Mouse (Mus musculus) myocyte (in vitro differentiated cells): ENCODE data around the gene Ppp1r14b.

ENCODE experiments used
- MYOG ChIP-seq, 3 experiments: IDR thresholded peaks; one replicate each; pipeline ENCODE4 v1.6.1; 2011; ENCODE audit warnings: control low read depth in 2 of 3, low read depth in 2 of 3, mild to moderate bottlenecking in 2 of 3; ENCODE audit not compliant: insufficient read length in 2 of 3, control insufficient read depth in 1 of 3, insufficient read depth in 1 of 3
- POLR2A ChIP-seq: IDR thresholded peaks from one replicate; pipeline ENCODE4 v1.6.1; 2011; ENCODE audit warnings: low read depth, mild to moderate bottlenecking, control low read depth, moderate library complexity; ENCODE audit not compliant: insufficient read length
- TCF3 ChIP-seq: IDR thresholded peaks from one replicate; pipeline ENCODE4 v1.6.1; 2011; ENCODE audit warnings: low read depth, control low read depth; ENCODE audit not compliant: insufficient read length
- USF1 ChIP-seq: IDR thresholded peaks from one replicate; pipeline ENCODE4 v1.6.1; 2011; ENCODE audit warnings: low read depth, mild to moderate bottlenecking, control low read depth, moderate library complexity

DNA sequence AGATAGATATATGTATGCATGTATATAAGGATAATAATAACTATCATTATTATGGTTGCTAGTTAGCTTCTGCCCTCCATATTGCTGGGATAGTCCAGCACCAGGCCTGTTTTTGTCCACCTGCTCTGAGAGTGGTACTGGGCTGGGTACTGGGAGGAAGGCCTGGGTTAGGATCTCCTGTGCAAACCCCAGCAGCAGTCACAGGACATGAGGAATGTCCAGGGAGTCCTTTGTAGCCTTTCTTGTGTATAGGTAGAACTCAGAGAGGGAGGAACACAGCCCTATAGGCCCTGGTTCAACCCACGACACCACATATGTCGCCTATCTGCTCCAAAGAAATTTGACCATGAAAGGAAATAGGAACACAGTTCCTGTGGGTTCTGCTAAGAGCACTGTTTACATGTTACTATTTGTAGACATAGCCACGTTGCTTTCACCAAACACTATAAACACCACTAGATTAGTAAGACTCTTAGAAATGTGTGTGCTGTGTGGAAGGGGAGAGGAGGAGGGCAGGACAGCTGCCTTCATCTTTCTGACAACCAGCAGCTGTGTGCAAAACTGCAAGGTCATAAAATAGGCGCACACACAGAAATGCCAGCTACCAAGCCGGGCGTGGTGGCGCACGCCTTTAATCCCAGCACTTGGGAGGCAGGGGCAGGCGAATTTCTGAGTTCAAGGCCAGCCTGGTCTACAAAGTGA is 32.3 kb downstream of the Ppp1r14b start:
- TF ChIP-seq USF1 (no peak), POLR2A (no peak), TCF3 (peak; percentile 72), MYOG (IDR thresholded peaks at IDR 0.05; ENCODE audit: control insufficient read depth in 1 of 3, insufficient read depth in 1 of 3, insufficient read length in 2 of 3, low read depth in 2 of 3) (peak; percentile 25 to 89 (median 81))
